Mouse (Mus musculus): ENCODE data around the gene Clic3.

DNA sequence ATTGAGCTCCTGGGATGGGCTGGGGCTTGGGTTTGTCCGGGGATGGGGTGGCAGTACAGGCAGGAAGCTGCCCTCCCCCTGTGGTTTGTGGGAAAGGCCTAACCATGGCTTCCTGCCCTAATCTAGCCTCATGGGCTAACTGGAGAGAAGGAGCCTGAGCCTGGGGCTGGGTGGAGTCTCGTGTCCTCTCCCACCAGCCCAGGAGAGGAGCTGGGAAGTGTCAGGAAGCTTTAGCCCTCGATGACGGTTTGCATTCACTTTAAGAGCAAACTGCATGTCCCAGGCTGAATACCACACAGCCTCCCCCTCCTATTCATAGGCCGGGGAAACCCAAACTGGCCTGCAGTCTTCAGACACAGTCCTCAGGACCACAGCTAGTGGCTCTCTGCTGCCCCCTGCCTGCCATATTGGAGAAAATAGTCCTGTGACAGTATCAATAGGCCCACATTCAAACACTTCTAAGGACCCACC is 29.9 kb upstream of the Clic3 start:
- TF ChIP-seq CTCF (conservative IDR thresholded peaks at IDR 0.05; ENCODE audit: insufficient read depth, insufficient read length, low read depth, low read length) (peak; percentile 86), POLR2A (IDR thresholded peaks at IDR 0.05; ENCODE audit: low read depth, low read length) (no peak)
